Mouse (Mus musculus): Measurements from ENCODE around the gene Dram1. TPM values are rescaled to one million over a fixed set of nuclear protein-coding genes. Genes with fewer than 3 reads are reported as not detected.
A peak's percentile ranks its signal among the peaks of the same experiment; 100 is the strongest.

Dram1 gene
- total and polyA plus RNA-seq, 3 experiments: 0.04 TPM; not detected in 2

DNA sequence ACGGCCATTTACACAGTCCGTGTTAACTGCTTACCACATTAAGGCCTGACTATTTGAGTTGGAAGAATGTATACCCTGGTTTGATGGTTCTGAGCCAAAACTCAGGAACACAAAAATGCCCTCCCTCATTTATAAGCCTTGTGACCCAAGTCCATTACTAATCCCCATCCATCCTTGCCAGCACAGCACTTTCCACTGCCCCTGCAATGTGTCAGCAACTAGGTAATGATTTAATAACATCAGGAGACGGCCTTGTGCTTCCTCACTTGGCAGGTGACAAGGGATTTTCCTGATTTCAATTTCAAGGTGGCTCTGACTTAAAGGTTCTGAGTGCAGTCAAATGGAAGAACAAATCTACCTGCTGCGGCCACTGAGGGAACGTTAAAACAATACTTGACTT is 64.0 kb downstream of the Dram1 start:
- TF ChIP-seq POLR2AphosphoS2 (IDR thresholded peaks at IDR 0.05; ENCODE audit: low read depth, low read length) (no peak), MAZ (IDR thresholded peaks at IDR 0.05; ENCODE audit: low read depth, low read length) (no peak), SIN3A (IDR thresholded peaks at IDR 0.05; ENCODE audit: low read length) (no peak), PAX5 (IDR thresholded peaks at IDR 0.05; ENCODE audit: low read length) (no peak), POLR2A (IDR thresholded peaks at IDR 0.05; ENCODE audit: low read depth, low read length) (no peak), EP300 (IDR thresholded peaks at IDR 0.05; ENCODE audit: low read length) (no peak), TBP (conservative IDR thresholded peaks at IDR 0.05; ENCODE audit: low read depth, low read length) (no peak), IRF4 (IDR thresholded peaks at IDR 0.05; ENCODE audit: low read depth, low read length) (no peak), JUN (IDR thresholded peaks at IDR 0.05; ENCODE audit: insufficient read depth, low read depth, low read length) (no peak), ZNF384 (IDR thresholded peaks at IDR 0.05; ENCODE audit: low read depth, low read length) (no peak), SMC3 (IDR thresholded peaks at IDR 0.05; ENCODE audit: low read depth, low read length) (no peak), ZMIZ1 (IDR thresholded peaks at IDR 0.05; ENCODE audit: low read depth, low read length) (no peak), BHLHE40 (IDR thresholded peaks at IDR 0.05; ENCODE audit: low read depth, low read length) (no peak)
- Histone ChIP-seq H3K79me2 (replicated peaks; ENCODE audit: control insufficient read depth, extremely low read depth, insufficient read depth, poor library complexity, severe bottlenecking) (no peaks in the 10 kb centered on the region), H3K36me3 (replicated peaks in 1 of 2; ENCODE audit: control insufficient read depth in 1 of 2, insufficient read depth in 1 of 2, low read length in 1 of 2) (no peaks in the 10 kb centered on the region), H3K4me2 (ENCODE audit: insufficient read depth, low read depth, poor library complexity, severe bottlenecking) (no peak overlapping the region), H3K9me3 (replicated peaks; ENCODE audit: low read length) (no peaks in the 10 kb centered on the region), H3K27ac (ENCODE audit: insufficient read depth, low read depth) (no peak overlapping the region), H3K9ac (ENCODE audit: insufficient read depth, low read depth) (no peak overlapping the region), H3K4me3 (replicated peaks in 1 of 3; ENCODE audit: low read depth in 2 of 3, low read length in 2 of 3, poor library complexity in 1 of 3) (no peak overlapping the region), H3K4me1 (ENCODE audit: control insufficient read depth in 1 of 2, insufficient read depth in 2 of 2) (no peaks in the 10 kb centered on the region), H3K27me3 (replicated peaks) (no peaks in the 10 kb centered on the region)
- dilution Hi-C loops (cut with MboI; ENCODE audit: extremely low pct_ligation_motif_present, extremely low pct_unique_long_range_greater_than_20kb, low sequenced_read_pairs) (no loop called here), in situ Hi-C loops (cut with MboI; ENCODE audit: low pct_ligation_motif_present, low pct_unique_long_range_greater_than_20kb, low sequenced_read_pairs) (loop anchor here (25.0 kb wide), 1 partner anchor 753 kb away; no protein-coding TSS in a partner anchor)
- no peak for DNase-seq (ENCODE audit: extremely low read depth)

DNA sequence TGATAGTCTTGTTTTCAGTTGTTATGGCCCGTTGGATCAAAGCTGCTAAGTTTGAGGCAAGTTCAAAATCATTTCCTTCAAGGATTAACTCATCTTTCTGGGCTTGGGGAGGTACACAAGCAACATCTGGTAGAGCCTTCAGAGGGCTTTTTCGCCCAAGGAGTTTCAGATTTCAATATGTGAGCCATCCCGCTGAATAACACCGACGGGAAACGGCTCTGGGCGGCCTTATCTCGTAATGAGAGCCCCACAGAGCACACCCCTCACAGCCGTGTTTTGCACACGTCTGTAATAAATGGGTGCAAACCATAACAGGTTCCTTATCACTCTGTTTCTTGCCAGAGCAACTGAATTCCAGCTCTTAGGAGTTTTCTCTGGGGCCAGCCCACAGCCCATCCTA is 69.0 kb downstream of the Dram1 start:
- TF ChIP-seq ETS1 (conservative IDR thresholded peaks at IDR 0.05; ENCODE audit: low read depth, low read length): no peak
- TF ChIP-seq HCFC1 (IDR thresholded peaks at IDR 0.05; ENCODE audit: low read depth, low read length): no peak
- H3K27me3 ChIP-seq (replicated peaks): no peaks in the 10 kb centered on the region
- no peak overlapping the region for H3K4me3 ChIP-seq (replicated peaks in 1 of 3; ENCODE audit: low read depth in 2 of 3, low read length in 2 of 3, poor library complexity in 1 of 3)
- H3K9ac ChIP-seq (ENCODE audit: insufficient read depth, low read depth): no peak overlapping the region
- no peaks in the 10 kb centered on the region for H3K79me2 ChIP-seq (replicated peaks; ENCODE audit: control insufficient read depth, extremely low read depth, insufficient read depth, poor library complexity, severe bottlenecking)
- H3K4me1 ChIP-seq (ENCODE audit: control insufficient read depth in 1 of 2, insufficient read depth in 2 of 2): no peaks in the 10 kb centered on the region
- H3K36me3 ChIP-seq (replicated peaks in 1 of 2; ENCODE audit: control insufficient read depth in 1 of 2, insufficient read depth in 1 of 2, low read length in 1 of 2): no peaks in the 10 kb centered on the region
- no peak for DNase-seq (ENCODE audit: extremely low read depth)
- in situ Hi-C loops (cut with MboI; ENCODE audit: low pct_ligation_motif_present, low pct_unique_long_range_greater_than_20kb, low sequenced_read_pairs) (loop anchor here (25.0 kb wide), 1 partner anchor 748 kb away; no protein-coding TSS in a partner anchor), dilution Hi-C loops (cut with MboI; ENCODE audit: extremely low pct_ligation_motif_present, extremely low pct_unique_long_range_greater_than_20kb, low sequenced_read_pairs) (no loop called here)
- H3K9me3 ChIP-seq (replicated peaks; ENCODE audit: low read length): no peaks in the 10 kb centered on the region
- H3K4me2 ChIP-seq (ENCODE audit: insufficient read depth, low read depth, poor library complexity, severe bottlenecking): no peak overlapping the region
- no peak overlapping the region for H3K27ac ChIP-seq (ENCODE audit: insufficient read depth, low read depth)

DNA sequence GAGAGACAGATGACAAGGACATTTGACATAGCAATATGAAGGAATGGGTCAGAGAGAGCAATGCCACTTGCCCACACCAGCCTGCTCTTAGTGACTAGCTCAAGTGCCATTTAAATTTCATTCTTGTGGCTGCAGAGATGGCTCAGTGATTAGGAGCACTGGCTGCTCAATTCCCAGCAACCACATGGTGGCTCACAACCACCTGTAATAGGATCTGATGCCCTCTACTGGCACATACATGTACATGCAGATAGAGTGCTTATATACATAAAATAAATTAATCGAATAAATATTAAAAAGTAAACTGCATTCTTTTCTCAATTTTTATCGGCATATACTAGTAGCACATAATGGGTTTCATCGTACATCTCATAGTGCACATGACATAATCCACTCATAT is 72.6 kb downstream of the Dram1 start:
- peak; percentile 9 for DNase-seq (ENCODE audit: extremely low read depth)
- Histone ChIP-seq H3K27ac (ENCODE audit: insufficient read depth, low read depth) (no peak overlapping the region), H3K9ac (ENCODE audit: insufficient read depth, low read depth) (no peak overlapping the region), H3K4me1 (ENCODE audit: control insufficient read depth in 1 of 2, insufficient read depth in 2 of 2) (no peaks in the 10 kb centered on the region), H3K9me3 (replicated peaks; ENCODE audit: low read length) (no peaks in the 10 kb centered on the region), H3K4me2 (ENCODE audit: insufficient read depth, low read depth, poor library complexity, severe bottlenecking) (no peak overlapping the region), H3K4me3 (replicated peaks in 1 of 3; ENCODE audit: low read depth in 2 of 3, low read length in 2 of 3, poor library complexity in 1 of 3) (no peak overlapping the region), H3K36me3 (replicated peaks in 1 of 2; ENCODE audit: control insufficient read depth in 1 of 2, insufficient read depth in 1 of 2, low read length in 1 of 2) (no peaks in the 10 kb centered on the region), H3K79me2 (replicated peaks; ENCODE audit: control insufficient read depth, extremely low read depth, insufficient read depth, poor library complexity, severe bottlenecking) (no peaks in the 10 kb centered on the region), H3K27me3 (replicated peaks) (no peaks in the 10 kb centered on the region)
- in situ Hi-C loops (cut with MboI; ENCODE audit: low pct_ligation_motif_present, low pct_unique_long_range_greater_than_20kb, low sequenced_read_pairs): loop anchor here (25.0 kb wide), 1 partner anchor 744 kb away; no protein-coding TSS in a partner anchor
- dilution Hi-C loops (cut with MboI; ENCODE audit: extremely low pct_ligation_motif_present, extremely low pct_unique_long_range_greater_than_20kb, low sequenced_read_pairs): no loop called here
- TF ChIP-seq CHD2 (IDR thresholded peaks at IDR 0.05; ENCODE audit: low read length) (no peak), RAD21 (IDR thresholded peaks at IDR 0.05; ENCODE audit: low read depth, low read length) (peak; percentile 15), ZC3H11A (IDR thresholded peaks at IDR 0.05; ENCODE audit: low read depth, low read length) (no peak), NELFE (IDR thresholded peaks at IDR 0.05; ENCODE audit: low read depth, low read length) (no peak), UBTF (IDR thresholded peaks at IDR 0.05; ENCODE audit: low read depth, low read length) (no peak), SMC3 (IDR thresholded peaks at IDR 0.05; ENCODE audit: low read depth, low read length) (peak; percentile 51), RCOR1 (conservative IDR thresholded peaks at IDR 0.05; ENCODE audit: low read depth, low read length) (no peak), IRF4 (IDR thresholded peaks at IDR 0.05; ENCODE audit: low read depth, low read length) (no peak), E2F4 (IDR thresholded peaks at IDR 0.05; ENCODE audit: insufficient replicate concordance, low read depth, low read length) (no peak), ZKSCAN1 (IDR thresholded peaks at IDR 0.05; ENCODE audit: borderline replicate concordance, low read depth, low read length) (no peak), SIN3A (IDR thresholded peaks at IDR 0.05; ENCODE audit: low read length) (no peak), MYC (IDR thresholded peaks at IDR 0.05; ENCODE audit: low read depth, low read length) (no peak), POLR2A (IDR thresholded peaks at IDR 0.05; ENCODE audit: low read depth, low read length) (no peak), JUN (IDR thresholded peaks at IDR 0.05; ENCODE audit: insufficient read depth, low read depth, low read length) (no peak), CTCF (conservative IDR thresholded peaks at IDR 0.05 in 1 of 2, IDR thresholded peaks at IDR 0.05 in 1 of 2; ENCODE audit: low read depth in 2 of 2, low read length in 2 of 2) (peak in 1 of 2 experiments; percentile 84; a peak in 2 of 4 replicates), ELF1 (IDR thresholded peaks at IDR 0.05; ENCODE audit: low read depth, low read length) (no peak), MAFK (IDR thresholded peaks at IDR 0.05; ENCODE audit: insufficient replicate concordance, low read length) (no peak)

All from CH12.LX (cell line).